Mouse (Mus musculus): ENCODE results near the gene Irgm1. TPM values are rescaled to one million over a fixed set of nuclear protein-coding genes. Genes with fewer than 3 reads are reported as not detected.

Irgm1 gene
- polyA plus RNA-seq, 2 experiments, result 10.4 to 16.6 TPM

- Histone ChIP-seq H3K4me1 (replicated peaks; ENCODE audit: control insufficient read depth in 2 of 2, insufficient read depth in 2 of 2, low read length in 1 of 2) (peaks cover 7 to 11% of the 10 kb centered on the region in 2 experiments), H3K27me3 (ENCODE audit: control insufficient read depth, insufficient read depth, low read length) (no peaks in the 10 kb centered on the region), H3K4me2 (ENCODE audit: low read depth) (no peak overlapping the region), H3K36me3 (replicated peaks; ENCODE audit: control insufficient read depth, insufficient read depth, low read depth) (peaks cover 23% of the 10 kb centered on the region), H3K9ac (replicated peaks) (no peak overlapping the region), H3K9me3 (ENCODE audit: control insufficient read depth, low read length) (no peaks in the 10 kb centered on the region), H3K27ac (no peak overlapping the region), H3K4me3 (ENCODE audit: insufficient read depth in 1 of 2, low read depth in 2 of 2, low read length in 2 of 2) (no peak overlapping the region)
- DNase-seq (ENCODE audit: low read depth in 3 of 3, low spot score in 3 of 3) (no peak), ATAC-seq (ENCODE audit: insufficient read depth) (no peak)
- no peak for TF ChIP-seq CTCF (IDR thresholded peaks at IDR 0.05; ENCODE audit: low read depth)
- no peak for TF ChIP-seq EP300 (IDR thresholded peaks at IDR 0.05; ENCODE audit: low read depth)
These were observed 57.7 kb downstream of the Irgm1 start for GRCm38 (mm10) chr11:48813782-48814181.

Other genes starting within 250 kb of the Irgm1 start
- 1,100 and 1,184 TPM in 2 replicates for gene Rack1, start 71.4 kb downstream of the Irgm1 start, polyA plus RNA-seq (2012; rRNA removed)
- 669 and 674 TPM in 2 replicates for gene Rack1, start 71.4 kb downstream of the Irgm1 start, polyA plus RNA-seq (2014; fragmentation: Nextera tagmentation; extraction: Ambion mirVana)
- 8.2 and 9.2 TPM in 2 replicates for gene Trim41, start 54.3 kb downstream of the Irgm1 start, polyA plus RNA-seq (2012; rRNA removed)
- 1.0 and 1.3 TPM in 2 replicates for gene Trim41, start 54.3 kb downstream of the Irgm1 start, polyA plus RNA-seq (2014; fragmentation: Nextera tagmentation; extraction: Ambion mirVana)
- 0.09 and 0.23 TPM in 2 replicates for gene Trim7, start 45.5 kb downstream of the Irgm1 start, polyA plus RNA-seq (2012; rRNA removed)
- gene Trim7, start 45.5 kb downstream of the Irgm1 start, polyA plus RNA-seq (2014; fragmentation: Nextera tagmentation; extraction: Ambion mirVana), result 0.04 and 0.13 TPM in 2 replicates
- gene Gm12184, start 45.0 kb downstream of the Irgm1 start, polyA plus RNA-seq (2012; rRNA removed), result 9.6 and 12.4 TPM in 2 replicates
- 1.6 and 2.8 TPM in 2 replicates for gene Gm12184, start 45.0 kb downstream of the Irgm1 start, polyA plus RNA-seq (2014; fragmentation: Nextera tagmentation; extraction: Ambion mirVana)
- gene Gm5431, start 30.5 kb upstream of the Irgm1 start, polyA plus RNA-seq (2012; rRNA removed), result 0.10 and 0.16 TPM in 2 replicates
- 0.29 and 0.34 TPM in 2 replicates for gene Gm5431, start 30.5 kb upstream of the Irgm1 start, polyA plus RNA-seq (2014; fragmentation: Nextera tagmentation; extraction: Ambion mirVana)
- gene Psme2b, start 74.5 kb upstream of the Irgm1 start, polyA plus RNA-seq (2012; rRNA removed), result 0.71 and 1.3 TPM in 2 replicates
- gene Psme2b, start 74.5 kb upstream of the Irgm1 start, polyA plus RNA-seq (2014; fragmentation: Nextera tagmentation; extraction: Ambion mirVana), result 2.8 and 3.1 TPM in 2 replicates
- 0.08 and 0.10 TPM in 2 replicates for gene Olfr56, start 107.2 kb upstream of the Irgm1 start, polyA plus RNA-seq (2012; rRNA removed)
- gene Olfr56, start 107.2 kb upstream of the Irgm1 start, polyA plus RNA-seq (2014; fragmentation: Nextera tagmentation; extraction: Ambion mirVana), result not detected in 2 replicates
- gene 9930111J21Rik1, start 107.7 kb upstream of the Irgm1 start, polyA plus RNA-seq (2012; rRNA removed), result 0.22 and 0.24 TPM in 2 replicates
- gene 9930111J21Rik1, start 107.7 kb upstream of the Irgm1 start, polyA plus RNA-seq (2014; fragmentation: Nextera tagmentation; extraction: Ambion mirVana), result 0.61 and 0.64 TPM in 2 replicates
- 0.01 and 0.02 TPM in 2 replicates for gene Gm12185, start 120.5 kb upstream of the Irgm1 start, polyA plus RNA-seq (2012; rRNA removed)
- not detected in 2 replicates for gene Gm12185, start 120.5 kb upstream of the Irgm1 start, polyA plus RNA-seq (2014; fragmentation: Nextera tagmentation; extraction: Ambion mirVana)
- 0.22 and 0.29 TPM in 2 replicates for gene Tgtp1, start 122.5 kb upstream of the Irgm1 start, polyA plus RNA-seq (2012; rRNA removed)
- 0.43 and 1.7 TPM in 2 replicates for gene Tgtp1, start 122.5 kb upstream of the Irgm1 start, polyA plus RNA-seq (2014; fragmentation: Nextera tagmentation; extraction: Ambion mirVana)
- gene 9930111J21Rik2, start 179.6 kb upstream of the Irgm1 start, polyA plus RNA-seq (2012; rRNA removed), result 0.34 and 0.56 TPM in 2 replicates
- gene 9930111J21Rik2, start 179.6 kb upstream of the Irgm1 start, polyA plus RNA-seq (2014; fragmentation: Nextera tagmentation; extraction: Ambion mirVana), result 0.51 and 0.57 TPM in 2 replicates
- gene Tgtp2, start 192.5 kb upstream of the Irgm1 start, polyA plus RNA-seq (2012; rRNA removed), result 0.06 and 0.27 TPM in 2 replicates
- gene Tgtp2, start 192.5 kb upstream of the Irgm1 start, polyA plus RNA-seq (2014; fragmentation: Nextera tagmentation; extraction: Ambion mirVana), result 0.35 and 0.51 TPM in 2 replicates
- 2.4 and 3.2 TPM in 2 replicates for gene Ifi47, start 204.9 kb upstream of the Irgm1 start, polyA plus RNA-seq (2012; rRNA removed)
- 6.2 and 7.6 TPM in 2 replicates for gene Ifi47, start 204.9 kb upstream of the Irgm1 start, polyA plus RNA-seq (2014; fragmentation: Nextera tagmentation; extraction: Ambion mirVana)
- not detected in 2 replicates for gene Olfr1396, start 243.2 kb upstream of the Irgm1 start, polyA plus RNA-seq (2012; rRNA removed)
- gene Olfr1396, start 243.2 kb upstream of the Irgm1 start, polyA plus RNA-seq (2014; fragmentation: Nextera tagmentation; extraction: Ambion mirVana), result not detected in 2 replicates

Measured in liver, embryonic 14.5 days (tissue).